Mouse (Mus musculus): ENCODE measurements at regions not wholly inside any gene's neighbourhood (a gene's known extent, or its start where the extent isn't known, plus 50 kb on each side); places are given as distances from the start of the nearest gene placed in this dataset.
A peak's percentile ranks its signal among the peaks of the same experiment; 100 is the strongest.

DNA sequence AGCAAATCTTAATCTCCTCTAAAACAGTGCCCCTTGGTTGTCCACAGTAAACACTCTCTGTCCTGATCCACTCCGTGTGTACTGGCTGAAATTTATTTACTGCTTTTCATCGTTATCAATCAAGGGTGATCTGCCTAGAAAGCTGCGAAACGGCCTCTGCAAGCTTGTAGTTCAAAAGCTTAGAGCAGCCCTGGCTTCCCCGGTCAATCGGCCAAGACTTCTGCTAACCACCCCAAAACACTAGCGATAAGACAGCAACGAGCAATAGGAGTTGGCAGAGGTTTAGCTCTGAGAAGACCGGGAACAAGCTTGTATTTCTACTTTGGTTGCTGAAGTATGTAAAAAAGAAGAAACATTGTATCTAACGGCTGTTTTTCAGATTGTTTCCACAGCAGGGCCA, 201.8 kb downstream of the Sptssa start:
- DNase-seq (ENCODE audit: low spot score in 2 of 2), result no peak

DNA sequence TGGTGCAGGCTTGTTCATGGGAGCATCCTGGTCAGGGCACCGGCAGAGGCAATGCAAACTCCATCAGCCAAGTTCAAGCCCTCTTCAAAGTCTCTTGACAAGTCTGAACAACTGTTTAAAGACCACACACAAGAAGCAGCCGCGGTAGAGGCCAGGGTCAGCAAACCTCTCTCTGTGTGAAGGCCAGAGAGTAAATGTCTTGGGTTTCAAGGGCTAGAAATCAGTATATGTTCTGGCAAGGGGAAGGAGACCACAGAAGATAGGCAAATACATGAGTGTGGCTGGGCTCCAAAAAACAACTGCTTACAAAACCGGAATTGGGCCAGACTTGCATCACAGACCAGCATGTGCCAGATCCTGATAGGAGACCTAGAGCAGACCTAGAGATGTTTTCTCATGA, 203.0 kb downstream of the Sptssa start:
- no peak for DNase-seq (ENCODE audit: low spot score in 2 of 2)

DNA sequence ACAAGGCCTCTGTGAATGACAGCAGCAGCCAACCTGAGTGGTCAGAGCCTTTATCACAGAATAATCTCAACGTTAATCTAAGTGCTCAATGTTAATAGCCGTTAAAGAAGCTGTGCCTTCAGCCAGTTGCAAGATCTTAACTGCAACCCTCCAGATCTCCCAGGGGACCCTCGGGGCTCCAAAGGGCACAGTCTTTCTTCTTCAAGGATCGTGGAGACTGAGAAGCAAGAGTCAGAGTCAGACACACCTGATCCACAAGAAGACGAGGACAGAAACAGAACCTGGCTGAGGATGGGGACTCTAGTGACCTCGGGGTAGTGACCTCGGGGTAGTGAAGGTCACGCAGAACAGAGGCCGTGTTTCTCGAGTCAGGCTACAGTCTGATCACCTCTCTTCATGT, 206.0 kb downstream of the Sptssa start:
- no peak for DNase-seq (ENCODE audit: low spot score in 2 of 2)

DNA sequence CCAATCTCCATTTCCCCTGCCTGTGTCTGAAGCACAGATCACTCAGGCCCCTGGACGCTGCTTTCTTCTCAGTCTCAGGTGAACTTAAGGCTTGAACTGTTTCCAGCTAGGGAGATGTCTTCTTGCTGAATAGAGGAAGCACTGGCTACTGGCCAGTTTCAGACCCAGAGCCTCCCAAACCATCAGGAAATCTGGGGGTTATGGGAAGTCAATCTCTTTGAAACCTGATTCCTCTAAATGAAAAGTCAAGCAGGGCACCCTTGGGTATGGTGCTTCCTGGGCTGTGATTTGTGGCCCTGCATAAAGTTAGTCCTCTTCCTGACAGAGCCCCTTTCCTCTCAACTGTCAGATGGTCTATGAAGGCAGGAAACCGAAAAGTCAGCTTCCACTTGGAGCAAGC, 208.2 kb downstream of the Sptssa start:
- no peak for DNase-seq (ENCODE audit: low spot score in 2 of 2)

DNA sequence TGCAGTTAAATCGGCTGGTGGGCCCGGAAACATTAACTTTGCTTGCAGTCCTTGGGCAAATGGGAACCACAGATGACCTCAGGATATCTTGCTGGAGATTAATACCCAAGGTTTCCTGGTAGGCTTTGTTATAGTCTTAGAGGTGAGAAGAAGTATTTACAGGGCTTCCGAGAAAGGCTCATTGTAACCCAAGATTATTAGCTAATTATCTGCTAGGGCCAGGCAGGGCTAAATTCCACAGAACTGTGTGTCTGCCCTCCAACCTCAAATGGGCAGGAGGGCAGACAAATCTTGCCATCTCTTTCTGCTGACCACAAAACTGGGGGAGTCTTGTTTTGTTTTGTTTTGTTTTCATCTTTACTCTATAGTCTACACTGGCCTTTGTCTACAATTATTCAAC, 209.0 kb downstream of the Sptssa start:
- no peak for DNase-seq (ENCODE audit: low spot score in 2 of 2)

DNA sequence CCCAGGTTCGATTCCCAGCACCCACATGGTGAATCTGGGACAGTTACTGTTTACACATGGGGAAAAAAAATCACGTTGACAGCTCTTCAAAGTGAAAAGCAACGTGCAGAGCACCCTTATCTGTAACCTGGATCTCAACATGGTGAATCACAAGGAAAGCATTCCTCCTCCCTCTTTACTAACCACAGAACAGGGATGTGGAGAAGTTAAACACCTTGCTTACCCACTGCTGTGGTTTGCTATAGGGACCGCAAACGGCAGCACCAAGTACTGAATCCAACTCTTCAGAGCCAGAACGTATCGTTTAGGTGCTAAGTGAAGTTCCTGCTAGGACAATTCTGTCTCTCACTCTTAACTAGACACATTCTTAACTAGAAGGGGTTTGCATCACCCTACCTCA, 210.0 kb downstream of the Sptssa start:
- DNase-seq (ENCODE audit: low spot score in 2 of 2), result no peak

DNA sequence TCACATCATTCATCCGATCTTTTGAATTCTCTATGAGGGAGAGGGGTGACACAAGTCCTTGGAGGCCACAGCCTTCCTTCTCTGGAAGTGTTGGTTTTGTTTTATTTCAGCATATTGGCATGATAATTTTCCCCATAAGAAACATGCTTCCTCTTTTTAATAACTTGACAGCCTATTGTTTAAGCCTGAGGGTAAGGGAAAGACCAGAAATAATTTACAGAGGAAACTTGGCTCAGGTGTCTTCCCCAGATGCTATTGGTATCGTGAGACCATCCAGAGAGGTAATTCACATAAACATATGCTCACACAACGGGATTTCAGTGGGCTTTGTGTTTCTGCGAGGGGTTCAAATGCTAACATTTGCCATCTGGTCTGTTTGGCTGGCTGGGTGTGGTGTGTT, 212.0 kb downstream of the Sptssa start:
- no peak for DNase-seq (ENCODE audit: low spot score in 2 of 2)

DNA sequence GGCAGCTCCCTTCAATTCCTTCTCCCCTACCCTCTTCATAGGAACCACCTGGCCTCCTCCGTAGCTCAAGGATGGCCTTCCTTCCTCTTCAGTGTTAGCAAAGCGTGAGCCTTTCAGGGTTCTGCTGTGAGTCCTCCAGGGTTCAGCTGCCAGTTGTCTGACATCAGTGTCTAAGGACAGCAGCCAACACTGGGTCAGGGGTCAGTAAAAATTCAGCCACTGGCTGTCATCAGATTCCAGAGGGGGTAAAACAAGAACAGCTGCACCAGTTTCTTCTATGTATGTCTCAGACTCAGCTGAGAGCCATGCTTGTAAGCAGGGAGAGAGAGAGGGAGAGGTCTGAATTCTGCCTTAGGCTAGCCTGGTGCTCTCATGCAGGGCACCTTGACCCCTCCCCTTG, 213.1 kb downstream of the Sptssa start:
- DNase-seq (ENCODE audit: low spot score in 2 of 2), result no peak

DNA sequence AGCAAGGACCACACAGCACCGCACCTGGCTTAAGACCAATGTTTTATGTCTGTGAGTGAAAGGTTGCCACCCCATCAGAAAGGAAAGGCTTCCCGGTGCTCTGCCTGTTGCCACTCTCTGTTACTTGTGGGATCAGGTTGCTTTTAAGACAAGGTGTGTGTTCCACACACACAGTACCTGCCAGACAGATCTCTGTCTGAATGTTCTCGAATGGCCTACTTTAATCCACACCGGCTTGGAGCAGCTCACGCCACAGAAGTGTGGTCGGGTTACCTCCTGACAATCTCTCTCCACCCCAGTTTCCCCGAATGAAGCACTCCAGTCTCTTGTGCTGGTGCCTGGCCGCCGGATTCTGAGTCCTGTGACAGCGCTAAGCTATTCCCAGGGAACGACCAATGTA, 214.0 kb downstream of the Sptssa start:
- no peak for DNase-seq (ENCODE audit: low spot score in 2 of 2)

DNA sequence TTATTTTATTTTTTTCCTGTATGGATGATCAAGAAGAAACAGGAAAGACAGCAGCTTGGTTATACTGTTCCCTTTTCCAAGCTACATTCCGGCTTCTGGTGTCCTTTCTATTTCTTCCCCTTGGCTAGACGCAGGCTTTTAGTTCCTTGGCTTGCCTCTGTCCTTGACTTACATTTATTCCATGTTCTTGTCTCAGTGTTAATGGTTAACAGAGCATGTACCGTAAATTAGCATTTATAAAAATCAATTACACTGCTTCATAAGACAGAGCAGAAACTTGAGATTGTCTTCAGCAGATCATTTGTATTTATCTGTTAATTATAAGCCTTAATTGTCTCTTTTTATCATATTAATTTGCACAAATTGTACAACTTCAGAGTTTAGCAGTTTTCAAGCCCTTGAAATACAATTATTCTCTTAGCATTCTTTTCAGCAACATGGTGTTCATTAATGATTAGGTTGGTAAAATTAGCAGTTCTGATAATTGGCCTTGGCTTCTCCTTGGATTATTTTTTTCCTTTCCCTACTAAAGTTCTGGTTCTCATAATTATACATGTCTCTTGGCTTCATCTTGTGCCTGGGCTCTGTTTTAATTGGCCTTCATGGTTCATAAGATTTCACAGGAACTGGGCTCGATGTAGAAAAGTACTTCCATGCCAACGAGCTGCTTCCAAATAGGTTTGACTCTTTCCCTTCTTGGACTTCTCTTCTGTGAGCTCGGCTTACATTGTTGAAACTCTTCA, 215.4 kb downstream of the Sptssa start:
- DNase-seq (ENCODE audit: low spot score in 2 of 2), result no peak

DNA sequence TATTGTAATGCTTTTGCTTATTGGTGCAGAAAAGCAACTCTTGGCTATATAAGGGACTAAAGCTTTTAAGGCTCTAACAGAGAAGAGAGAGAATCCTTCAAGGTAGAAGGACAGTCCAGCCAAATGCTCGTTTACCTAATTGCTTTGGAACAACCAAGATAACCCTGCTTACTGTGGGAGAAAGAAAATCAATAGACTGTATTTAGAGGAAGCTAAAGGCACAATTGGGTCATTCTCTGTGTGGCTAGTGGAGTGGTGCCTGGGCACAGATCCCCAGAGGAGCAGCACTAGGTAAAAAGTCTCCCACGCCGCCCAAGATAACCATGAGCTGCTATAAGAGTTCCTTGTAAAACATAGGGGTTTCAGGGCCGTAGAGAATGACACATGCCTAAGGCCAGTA, 217.6 kb downstream of the Sptssa start:
- DNase-seq (ENCODE audit: low spot score in 2 of 2), result no peak

DNA sequence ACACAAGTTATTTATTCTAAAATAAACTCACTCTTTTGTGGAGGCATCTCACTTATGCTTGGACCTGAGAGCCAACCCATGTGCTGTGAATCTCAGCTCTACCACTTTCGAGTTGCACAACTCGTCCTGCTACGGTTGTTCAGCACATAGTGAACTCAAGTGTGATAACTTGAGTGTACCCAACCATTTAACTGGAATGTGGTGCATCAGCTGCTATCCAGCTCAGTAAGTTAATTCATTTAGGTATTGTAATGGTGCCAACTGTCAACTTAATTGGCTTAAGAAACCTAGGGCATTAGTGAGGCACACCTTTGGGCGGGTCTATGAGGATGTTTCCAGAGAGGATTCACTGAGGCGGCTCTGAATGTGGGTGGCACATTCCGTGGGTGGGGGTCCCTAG, 221.6 kb upstream of the Egln3 start:
- DNase-seq (ENCODE audit: low spot score in 2 of 2), result no peak

DNA sequence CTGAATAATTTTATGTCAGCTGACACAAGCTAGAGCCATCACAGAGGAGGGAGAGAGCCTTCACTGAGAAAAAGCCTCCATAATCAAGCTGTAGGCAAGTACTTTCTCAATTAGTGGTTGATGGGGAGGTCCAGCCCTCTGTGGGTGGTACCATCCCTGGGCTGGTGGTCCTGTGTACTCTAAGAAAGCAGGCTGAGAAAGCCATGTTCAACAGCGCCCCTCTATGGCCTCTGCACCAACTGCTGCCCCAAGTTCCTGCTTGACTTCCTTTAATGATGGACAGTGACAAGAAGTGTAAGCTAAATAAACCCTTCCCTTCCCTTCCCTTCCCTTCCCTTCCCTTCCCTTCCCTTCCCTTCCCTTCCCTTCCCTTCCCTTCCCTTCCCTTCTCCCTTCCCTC, 211.2 kb upstream of the Egln3 start:
- DNase-seq (ENCODE audit: low spot score in 2 of 2), result no peak

DNA sequence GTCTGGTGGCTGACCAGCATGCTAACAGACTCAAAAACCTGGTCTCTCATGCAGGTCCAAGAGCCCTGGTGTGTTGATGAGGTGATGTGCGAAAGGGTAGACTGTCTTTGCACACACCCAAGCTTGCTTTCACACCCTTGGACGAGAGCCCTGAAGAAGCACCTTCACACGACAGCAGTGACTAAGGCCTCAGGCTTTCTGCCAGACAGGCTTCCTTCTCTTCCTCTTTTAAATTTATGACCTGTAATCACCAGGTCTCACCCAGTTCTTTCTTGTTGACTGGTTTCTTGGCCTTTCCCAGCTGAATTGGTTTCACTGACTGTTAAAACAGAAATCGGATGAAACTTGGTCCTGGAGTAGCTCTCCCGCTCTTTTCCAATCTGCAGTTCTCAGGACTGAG, 210.5 kb upstream of the Egln3 start:
- no peak for DNase-seq (ENCODE audit: low spot score in 2 of 2)

DNA sequence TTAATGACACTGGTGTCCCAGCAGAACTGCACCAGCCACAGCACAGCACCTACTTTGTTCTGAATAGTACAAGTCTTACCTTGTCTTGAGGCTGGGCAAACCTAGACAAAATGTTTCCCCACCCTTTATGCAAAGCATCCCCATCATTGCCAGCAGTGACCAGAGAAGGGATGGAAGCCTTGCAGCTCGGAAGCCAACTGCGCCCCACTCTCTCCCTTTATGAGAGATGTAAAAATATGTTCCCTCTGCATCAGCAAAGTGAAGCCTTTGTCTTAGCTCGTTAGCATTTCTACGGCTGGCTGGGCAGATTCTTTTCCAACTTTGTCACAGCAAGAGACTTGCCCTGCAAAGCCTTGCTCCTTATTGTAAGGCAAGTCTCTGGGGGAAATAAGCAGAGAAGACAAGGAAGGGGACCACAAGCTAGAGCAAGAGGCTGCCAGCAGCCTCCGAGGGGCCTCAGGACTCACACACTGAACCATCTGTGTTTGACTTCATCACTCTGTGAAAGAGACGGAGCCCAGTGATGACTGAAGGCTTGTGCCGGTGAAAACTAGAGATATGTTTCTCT, 206.5 kb upstream of the Egln3 start:
- no peak for DNase-seq (ENCODE audit: low spot score in 2 of 2)

DNA sequence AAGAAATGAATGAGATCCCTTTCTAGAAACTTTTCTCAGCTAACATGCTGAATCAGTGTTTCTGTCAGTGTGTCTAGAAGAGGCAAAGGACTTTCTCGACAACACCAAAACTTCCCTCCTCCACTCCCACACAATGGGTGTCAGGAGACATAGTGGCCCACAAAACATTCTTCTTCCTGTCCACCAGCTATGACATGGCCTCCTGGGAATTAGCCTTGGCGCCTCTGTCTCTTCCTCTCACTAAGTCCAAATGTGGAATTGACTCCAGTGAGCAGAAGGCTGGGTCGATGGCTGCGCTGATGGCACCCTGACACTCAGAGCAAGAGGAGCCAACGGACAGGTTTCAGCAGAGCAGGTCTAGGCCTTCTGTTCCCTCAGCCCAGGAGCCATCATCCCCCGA, 205.2 kb upstream of the Egln3 start:
- DNase-seq (ENCODE audit: low spot score in 2 of 2), result no peak

DNA sequence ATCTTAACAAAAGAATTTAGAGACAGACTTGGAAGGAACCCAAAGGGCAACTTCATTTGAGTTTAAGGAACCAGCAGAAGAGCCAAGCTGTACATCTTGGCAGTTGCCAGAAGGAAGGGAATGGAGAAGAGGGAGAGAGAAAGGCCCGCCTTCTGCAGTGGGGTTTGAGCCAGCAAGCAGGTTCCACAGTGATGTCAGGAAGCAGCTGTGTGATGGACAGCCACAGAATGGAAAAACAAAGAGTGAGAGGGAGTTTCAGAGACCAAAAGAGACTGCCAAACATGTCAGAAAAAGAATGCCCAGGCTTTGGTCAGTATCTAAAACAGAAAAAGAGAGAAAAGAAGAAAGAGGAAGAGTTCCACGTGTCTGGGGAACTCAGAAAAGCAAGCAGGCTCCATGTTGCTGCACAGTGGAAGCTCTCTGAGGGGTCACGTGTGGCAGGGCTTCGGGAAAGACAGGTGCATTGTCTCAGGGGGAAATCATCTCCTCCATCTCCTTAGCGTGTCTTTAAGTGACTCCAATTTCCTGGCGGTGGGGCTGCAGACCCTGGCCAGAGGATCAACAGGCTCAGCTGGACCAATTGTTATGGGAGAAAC, 203.7 kb upstream of the Egln3 start:
- DNase-seq (ENCODE audit: low spot score in 2 of 2), result no peak

DNA sequence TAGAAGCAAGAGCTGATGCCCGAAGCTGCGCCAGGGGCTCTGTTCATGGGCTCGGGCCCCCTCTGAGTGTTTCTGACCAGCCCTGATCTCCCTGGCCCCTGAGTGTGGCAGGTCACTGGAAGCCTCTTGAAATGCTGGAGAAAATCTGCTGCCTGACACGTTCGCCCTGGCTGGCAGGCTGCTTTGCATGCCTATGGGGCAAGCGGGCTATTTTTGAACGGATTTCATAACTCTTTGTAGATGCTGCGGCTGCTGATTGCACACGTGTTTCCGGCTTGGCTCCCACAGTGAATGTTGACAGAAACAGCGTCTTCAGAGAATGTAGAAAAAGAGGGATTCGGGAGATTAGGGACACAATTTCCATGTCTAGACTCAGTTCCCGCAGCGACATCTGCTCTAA, 201.4 kb upstream of the Egln3 start:
- peak; percentile 42 to 45 for DNase-seq (ENCODE audit: low spot score in 2 of 2)

DNA sequence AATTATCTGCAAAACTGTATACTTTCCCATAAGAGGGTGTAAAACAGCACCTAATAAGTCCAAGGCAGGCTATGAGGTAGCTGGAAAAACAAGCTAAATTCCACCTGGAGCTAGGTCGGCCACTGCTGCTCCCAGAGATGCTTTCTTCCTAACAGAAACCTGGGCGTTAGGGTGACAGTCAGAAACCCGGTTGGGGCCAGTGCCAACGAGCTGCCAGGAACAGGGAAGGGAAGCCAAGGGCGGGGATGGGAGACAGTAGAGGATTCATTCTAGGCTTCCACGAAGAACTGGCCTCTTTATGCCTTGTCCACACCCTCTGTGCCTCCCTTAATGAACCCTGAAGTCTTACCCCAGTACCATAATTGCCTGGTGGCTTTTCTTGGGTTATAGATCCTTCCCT, 198.9 kb upstream of the Egln3 start:
- DNase-seq (ENCODE audit: low spot score in 2 of 2), result no peak

DNA sequence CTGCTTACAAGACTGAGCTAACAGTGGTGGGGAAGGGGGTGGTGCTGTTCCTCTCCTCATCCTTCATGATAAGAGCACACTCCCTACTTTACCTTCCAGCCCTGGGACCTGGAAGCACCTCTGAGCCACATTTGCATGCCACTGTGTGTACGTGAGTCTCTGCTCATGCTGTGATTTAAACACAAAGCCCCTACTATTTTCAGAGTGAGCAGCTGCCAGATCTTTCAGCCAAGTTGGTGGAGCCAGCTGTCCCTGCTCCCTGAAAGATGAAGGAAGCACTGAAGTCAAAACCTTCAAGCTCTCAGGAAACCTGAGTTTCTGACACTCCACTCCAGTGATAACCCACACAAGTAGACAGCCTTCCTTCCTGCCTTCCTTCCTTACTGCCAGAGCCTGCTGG, 198.0 kb upstream of the Egln3 start:
- DNase-seq (ENCODE audit: low spot score in 2 of 2), result no peak

DNA sequence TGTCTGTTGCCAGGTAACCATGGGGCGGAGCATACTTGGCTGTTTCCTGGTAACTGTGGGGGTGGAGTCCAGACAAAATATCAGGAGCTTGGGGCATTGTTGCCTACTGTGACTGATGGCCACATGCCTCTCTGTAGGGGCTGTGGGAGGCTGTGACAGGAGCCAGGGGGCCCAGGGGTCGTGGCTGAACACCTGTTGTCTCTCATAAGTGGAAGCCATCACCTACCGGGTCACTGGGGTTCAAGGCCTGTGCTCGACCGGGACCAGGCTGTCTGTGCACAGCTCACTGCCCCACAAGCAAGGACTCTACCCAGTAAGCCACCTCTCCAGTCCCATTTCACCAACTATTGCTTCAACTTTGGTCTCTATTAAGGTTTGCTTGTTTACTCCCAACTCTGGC, 196.4 kb upstream of the Egln3 start:
- DNase-seq (ENCODE audit: low spot score in 2 of 2), result no peak

DNA sequence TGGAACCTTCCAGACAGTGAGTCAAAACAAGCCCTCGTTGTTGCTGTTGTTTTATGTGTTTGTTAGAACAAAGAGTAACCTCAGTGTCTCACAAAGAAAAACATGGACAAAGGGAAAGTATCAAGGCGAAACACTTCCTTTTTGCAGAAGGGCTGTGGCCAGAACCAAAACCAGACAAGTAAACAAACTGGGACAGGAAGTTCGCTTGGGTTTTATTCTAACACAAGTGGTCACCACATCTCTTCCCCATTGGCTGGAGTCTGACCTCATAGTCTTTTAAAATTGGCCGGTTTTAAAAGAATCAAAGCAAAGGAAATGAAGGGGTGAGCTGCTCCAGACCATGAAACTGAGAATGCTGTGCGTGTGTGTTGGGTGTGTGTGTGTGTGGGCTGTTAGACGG, 194.4 kb upstream of the Egln3 start:
- no peak for DNase-seq (ENCODE audit: low spot score in 2 of 2)

DNA sequence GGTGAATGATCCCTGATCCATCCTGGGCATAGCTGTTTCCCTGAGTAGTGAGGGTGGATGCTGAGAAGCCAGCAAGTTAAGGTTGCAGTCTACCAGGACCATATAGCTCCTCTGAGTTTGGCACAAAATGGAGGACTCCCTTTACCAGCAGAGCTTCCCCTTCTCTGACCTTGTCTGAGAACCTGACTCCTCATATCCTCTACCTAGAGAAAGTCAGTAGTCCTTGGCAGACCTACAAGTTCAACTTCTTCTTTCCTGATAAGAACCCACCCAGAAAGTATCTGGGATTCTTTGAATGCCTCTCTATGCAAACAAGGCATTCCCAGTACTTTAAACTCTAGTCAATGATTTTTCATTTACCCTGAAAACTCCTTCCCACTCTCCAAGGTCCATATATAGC, 193.3 kb upstream of the Egln3 start:
- DNase-seq (ENCODE audit: low spot score in 2 of 2), result no peak
